Mouse (Mus musculus) liver, adult 2 months (tissue): Measurements from ENCODE around the gene Ngfr.

Experiments used
- CTCF ChIP-seq: fragments of 200-500 bp; IDR thresholded peaks from 2 replicates; pipeline ENCODE4 v1.5.1; 2011; ENCODE audit warnings: low read depth, low read length, control low read depth
- POLR2A ChIP-seq: fragments of 200-500 bp; IDR thresholded peaks from 2 replicates; pipeline ENCODE4 v1.6.1; 2011; ENCODE audit warnings: low read length, control low read depth; ENCODE audit not compliant: insufficient read depth; ENCODE audit errors: extremely low read depth

DNA sequence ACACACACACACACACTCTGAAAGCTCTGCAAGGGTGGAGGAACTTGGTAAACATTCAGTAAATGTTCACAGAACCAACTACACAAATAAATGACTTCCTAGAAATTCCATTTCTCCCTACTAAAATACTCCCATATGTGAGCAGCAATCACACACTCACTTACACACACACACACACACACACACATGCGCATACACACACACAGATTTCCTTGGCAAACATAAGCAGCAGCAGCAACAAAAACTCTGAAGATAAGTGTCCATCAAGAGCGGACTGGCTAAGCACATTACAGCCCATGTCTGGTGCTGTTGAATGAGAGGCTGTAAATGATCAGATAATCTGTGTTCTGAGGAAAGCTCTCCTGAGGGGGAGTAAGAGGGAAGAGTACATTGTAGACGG lies 15.3 kb downstream of the Ngfr start:
- no peak for TF ChIP-seq CTCF
- no peak for TF ChIP-seq POLR2A
